Mouse (Mus musculus) neural tube, embryonic 13.5 days (tissue): ENCODE data around the gene Tmem220. TPM values are rescaled to one million over a fixed set of nuclear protein-coding genes. Genes with fewer than 3 reads are reported as not detected.

Source experiments
- ATAC-seq: fragments of 200-750 bp; cut with Nextera tagmentation; 2 replicates; pipeline ENCODE4 v1.8.0; 2017; ENCODE audit warnings: low read depth, mild to moderate bottlenecking, moderate TSS enrichment, moderate library complexity
- H3K27ac ChIP-seq: fragments of 300-500 bp; sonication (generic); replicated peaks from 2 replicates; pipeline ENCODE4 v1.5.1; 2015; ENCODE audit warnings: moderate library complexity, mild to moderate bottlenecking, inconsistent platforms
- H3K27me3 ChIP-seq: fragments of 300-500 bp; sonication (generic); 2 replicates; pipeline ENCODE4 v1.6.1; 2015; ENCODE audit warnings: mild to moderate bottlenecking, inconsistent platforms
- H3K36me3 ChIP-seq: fragments of 300-500 bp; sonication (generic); 2 replicates; pipeline ENCODE4 v1.6.1; 2015; ENCODE audit warnings: mild to moderate bottlenecking, inconsistent platforms
- H3K4me1 ChIP-seq: fragments of 300-500 bp; sonication (generic); replicated peaks from 2 replicates; pipeline ENCODE4 v1.6.1; 2015; ENCODE audit warnings: inconsistent platforms
- H3K4me2 ChIP-seq: fragments of 300-500 bp; sonication (generic); 2 replicates; pipeline ENCODE4 v1.6.1; 2015; ENCODE audit warnings: inconsistent platforms, mild to moderate bottlenecking, moderate library complexity
- H3K4me3 ChIP-seq: fragments of 300-500 bp; sonication (generic); 2 replicates; pipeline ENCODE4 v1.5.1; 2015; ENCODE audit warnings: mild to moderate bottlenecking, inconsistent platforms
- H3K9ac ChIP-seq: fragments of 300-500 bp; sonication (generic); 2 replicates; pipeline ENCODE4 v1.6.1; 2015; ENCODE audit warnings: moderate library complexity, mild to moderate bottlenecking, inconsistent platforms
- H3K9me3 ChIP-seq: fragments of 300-500 bp; sonication (generic); 2 replicates; pipeline ENCODE4 v1.6.1; 2016; ENCODE audit warnings: inconsistent platforms
- WGBS: fragments of 180-500 bp; shearing (Covaris S2); methylation state at CpG from one replicate; pipeline ENCODE4 v1.1.7; 2015; 5-methylcytosine and 5-hydroxymethylcytosine counted together
- polyA plus RNA-seq: library from polyadenylated mRNA; unstranded; fragments of >200 nt; fragmentation: Nextera tagmentation; extraction: Ambion mirVana; gene quantifications from 2 replicates; pipeline ENCODE4 v1.2.1, GENCODE M21; 2015

Tmem220 gene
- polyA plus RNA-seq, 1 experiment from 2014 or later: 0.87 TPM

GRCm38 (mm10) chr11:66998467-66999403, 26.2 kb upstream of the Tmem220 start:
- ATAC-seq: no peak
- no peaks in the 10 kb centered on the region for H3K9me3 ChIP-seq
- no peaks in the 10 kb centered on the region for H3K27me3 ChIP-seq
- WGBS: 79% methylated on average over 14 of the region's 14 CpGs
- H3K4me1 ChIP-seq: peaks cover 28% of the 10 kb centered on the region
- H3K36me3 ChIP-seq: no peaks in the 10 kb centered on the region
- H3K4me2 ChIP-seq: no peak overlapping the region
- H3K9ac ChIP-seq: no peak overlapping the region
- H3K4me3 ChIP-seq: no peak overlapping the region
- H3K27ac ChIP-seq: no peak overlapping the region

DNA sequence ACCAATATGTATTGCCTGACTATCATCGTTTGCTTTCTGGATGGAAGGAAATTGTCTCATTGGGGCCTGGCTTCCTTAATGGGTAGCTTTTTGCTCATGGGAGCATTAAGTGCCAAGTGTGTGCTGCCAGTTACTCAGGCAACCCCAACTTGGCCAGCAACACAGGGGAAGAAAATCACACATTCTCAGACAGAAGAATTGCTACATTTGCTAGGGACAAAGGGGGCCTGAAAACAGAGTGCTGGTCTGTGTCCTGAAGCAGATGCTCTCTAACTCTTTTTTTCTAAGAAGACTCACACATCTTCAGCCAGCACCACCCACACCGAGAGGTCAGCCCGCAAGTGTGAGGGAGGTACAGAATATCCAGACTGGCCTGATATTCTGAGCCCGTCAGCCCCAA, 24.3 kb upstream of the Tmem220 start:
- Histone ChIP-seq H3K27ac (peak overlapping the region; percentile 71), H3K4me3 (no peak overlapping the region), H3K4me2 (no peak overlapping the region), H3K9ac (no peak overlapping the region), H3K4me1 (peaks cover 28% of the 10 kb centered on the region), H3K36me3 (no peaks in the 10 kb centered on the region), H3K9me3 (no peaks in the 10 kb centered on the region), H3K27me3 (no peaks in the 10 kb centered on the region)
- WGBS: 62% methylated on average over 4 of the region's 4 CpGs
- ATAC-seq: peak; percentile 74

GRCm38 (mm10) chr11:67001717-67002116, 23.2 kb upstream of the Tmem220 start:
- peak; percentile 58; the same call in 1 of the 2 replicates for ATAC-seq
- Histone ChIP-seq H3K27me3 (no peaks in the 10 kb centered on the region), H3K4me3 (no peak overlapping the region), H3K4me1 (peaks cover 28% of the 10 kb centered on the region), H3K27ac (peak overlapping the region; percentile 71), H3K4me2 (no peak overlapping the region), H3K9me3 (no peaks in the 10 kb centered on the region), H3K9ac (peak overlapping the region; percentile 18; the same call in 1 of the 2 replicates), H3K36me3 (no peaks in the 10 kb centered on the region)
- WGBS: 19% methylated on average over 1 of the region's 1 CpGs

GRCm38 (mm10) chr11:67002911-67003310, 22.0 kb upstream of the Tmem220 start:
- H3K4me1 ChIP-seq: peaks cover 34% of the 10 kb centered on the region
- ATAC-seq: no peak
- no peaks in the 10 kb centered on the region for H3K9me3 ChIP-seq
- H3K9ac ChIP-seq: no peak overlapping the region
- H3K4me3 ChIP-seq: no peak overlapping the region
- no peak overlapping the region for H3K27ac ChIP-seq
- no peaks in the 10 kb centered on the region for H3K27me3 ChIP-seq
- no peaks in the 10 kb centered on the region for H3K36me3 ChIP-seq
- no peak overlapping the region for H3K4me2 ChIP-seq
- 63% methylated on average over 2 of the region's 2 CpGs for WGBS

- WGBS: 36% methylated on average over 8 of the region's 8 CpGs
Observed at GRCm38 (mm10) chr11:67007961-67008360, 17.0 kb upstream of the Tmem220 start.

DNA sequence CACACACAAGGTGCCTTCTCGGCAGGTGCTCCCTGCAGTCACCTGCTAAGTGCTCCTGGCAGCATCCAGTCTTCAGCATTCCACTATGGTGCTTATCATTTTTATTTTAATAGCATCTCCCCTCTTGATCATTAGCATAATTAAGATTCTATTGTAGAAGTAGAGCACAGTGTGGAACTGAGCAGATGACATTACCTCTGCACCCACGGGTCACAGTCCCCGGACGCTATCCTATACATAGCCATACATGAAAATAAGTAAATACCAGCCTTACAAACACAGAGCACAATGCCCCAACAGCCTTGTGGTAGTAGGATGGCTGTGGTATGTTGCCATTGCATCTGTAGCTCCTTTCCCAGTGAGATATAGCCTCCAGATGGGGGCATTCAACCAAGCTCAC, 16.4 kb upstream of the Tmem220 start:
- Histone ChIP-seq H3K27ac (peak overlapping the region; percentile 71), H3K4me3 (no peak overlapping the region), H3K27me3 (no peaks in the 10 kb centered on the region), H3K4me1 (peaks cover 42% of the 10 kb centered on the region), H3K9ac (no peak overlapping the region), H3K9me3 (no peaks in the 10 kb centered on the region), H3K36me3 (no peaks in the 10 kb centered on the region), H3K4me2 (no peak overlapping the region)
- peak; percentile 52 for ATAC-seq
- 70% methylated on average over 4 of the region's 4 CpGs for WGBS

More at GRCm38 (mm10) chr11:67007961-67008360, 17.0 kb upstream of the Tmem220 start:
- no peak overlapping the region for H3K4me2 ChIP-seq
- H3K27me3 ChIP-seq: no peaks in the 10 kb centered on the region
- peak overlapping the region; percentile 71 for H3K27ac ChIP-seq
- H3K9ac ChIP-seq: no peak overlapping the region
- H3K36me3 ChIP-seq: no peaks in the 10 kb centered on the region
- peaks cover 42% of the 10 kb centered on the region for H3K4me1 ChIP-seq
- no peaks in the 10 kb centered on the region for H3K9me3 ChIP-seq
- H3K4me3 ChIP-seq: no peak overlapping the region
- peak; percentile 82 for ATAC-seq

- Histone ChIP-seq H3K27ac (no peak overlapping the region; the same call in 1 of the 2 replicates), H3K4me2 (no peak overlapping the region), H3K36me3 (no peaks in the 10 kb centered on the region), H3K4me1 (peaks cover 42% of the 10 kb centered on the region), H3K9me3 (no peaks in the 10 kb centered on the region), H3K4me3 (no peak overlapping the region), H3K9ac (peak overlapping the region; percentile 31; the same call in 1 of the 2 replicates), H3K27me3 (no peaks in the 10 kb centered on the region)
- no peak for ATAC-seq
- 8% methylated on average over 8 of the region's 8 CpGs for WGBS
Observed at GRCm38 (mm10) chr11:67010430-67010829, 14.5 kb upstream of the Tmem220 start.

DNA sequence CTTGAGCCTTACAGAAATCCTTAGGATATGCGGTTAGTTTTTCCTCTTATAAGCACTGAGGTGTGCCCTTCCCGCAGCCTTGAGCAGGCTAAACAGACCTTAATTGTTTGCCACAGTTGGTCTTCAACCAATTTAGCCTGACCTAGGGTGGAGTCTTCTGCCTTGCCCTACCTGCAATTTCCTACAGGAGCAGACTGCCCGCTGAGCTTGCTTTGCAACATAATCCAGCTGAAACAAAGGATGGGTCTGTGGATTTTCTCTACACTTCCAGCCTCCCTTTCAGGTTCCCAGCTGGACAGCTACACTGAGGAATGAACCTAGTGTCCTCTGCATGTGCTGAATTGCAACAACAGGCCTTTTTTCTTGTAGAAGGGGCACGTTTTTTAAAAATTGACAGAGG, 13.3 kb upstream of the Tmem220 start:
- Histone ChIP-seq H3K4me2 (no peak overlapping the region), H3K9ac (no peak overlapping the region), H3K27ac (no peak overlapping the region), H3K4me3 (no peak overlapping the region), H3K27me3 (no peaks in the 10 kb centered on the region), H3K9me3 (no peaks in the 10 kb centered on the region), H3K36me3 (no peaks in the 10 kb centered on the region), H3K4me1 (peaks cover 42% of the 10 kb centered on the region)
- no peak for ATAC-seq
- 18% methylated on average over 4 of the region's 4 CpGs for WGBS

DNA sequence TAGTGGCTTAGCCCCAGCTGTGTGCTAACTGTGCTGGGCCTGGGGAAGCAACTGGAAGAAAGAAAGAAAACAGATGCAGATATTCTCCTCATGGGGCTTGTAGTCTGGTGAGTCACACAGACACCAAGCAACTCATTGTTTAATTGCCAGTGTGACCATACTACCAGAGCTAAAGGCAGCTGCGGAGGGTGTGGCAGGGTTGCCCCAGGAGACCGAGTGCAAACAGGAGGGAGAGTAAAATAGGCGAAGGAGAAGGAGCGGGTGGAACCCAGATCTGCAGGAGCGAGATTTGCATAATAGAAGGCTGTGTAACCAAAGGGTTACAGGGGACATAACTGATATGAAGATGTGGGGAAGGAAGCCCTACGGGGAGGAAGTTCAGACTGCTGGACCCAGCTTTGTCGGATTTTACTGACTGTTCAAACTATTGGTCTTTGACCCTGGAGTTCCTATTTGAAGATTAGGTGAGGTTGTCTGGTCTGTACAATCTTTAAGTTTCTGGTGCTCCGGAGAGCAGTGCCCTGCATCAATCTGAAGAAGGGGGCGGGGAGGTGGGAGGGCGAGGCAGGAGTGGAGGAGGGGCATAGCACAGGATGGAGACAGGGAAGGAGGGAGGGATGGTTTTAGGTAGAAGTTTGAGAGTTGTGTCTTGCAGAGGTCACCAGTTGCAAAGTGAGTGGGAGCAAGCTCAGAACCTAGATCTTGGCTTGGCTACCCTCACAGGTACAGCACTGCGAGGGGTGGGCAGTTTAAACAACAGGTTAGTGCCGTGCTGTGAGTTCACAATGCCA, 7.0 kb upstream of the Tmem220 start:
- no peak overlapping the region for H3K4me3 ChIP-seq
- 4% methylated on average over 12 of the region's 12 CpGs for WGBS
- H3K9me3 ChIP-seq: no peaks in the 10 kb centered on the region
- peaks cover 27% of the 10 kb centered on the region for H3K4me1 ChIP-seq
- H3K4me2 ChIP-seq: peak overlapping the region; percentile 16; the same call in 1 of the 2 replicates
- H3K36me3 ChIP-seq: no peaks in the 10 kb centered on the region
- H3K27ac ChIP-seq: no peak overlapping the region
- H3K27me3 ChIP-seq: 0 out of 2 replicates have a peak, but pooled peaks cover 8% of the 10 kb centered on the region
- no peak for ATAC-seq
- H3K9ac ChIP-seq: 0 out of 2 replicates have a peak overlapping the region, but pooled peaks have one; percentile 26

GRCm38 (mm10) chr11:67019711-67020475, 5.1 kb upstream of the Tmem220 start:
- no peak for ATAC-seq
- Histone ChIP-seq H3K36me3 (no peaks in the 10 kb centered on the region), H3K4me1 (peaks cover 38% of the 10 kb centered on the region), H3K27ac (no peak overlapping the region), H3K4me3 (no peak overlapping the region), H3K27me3 (0 out of 2 replicates have a peak, but pooled peaks cover 8% of the 10 kb centered on the region), H3K4me2 (no peak overlapping the region), H3K9ac (no peak overlapping the region), H3K9me3 (no peaks in the 10 kb centered on the region)
- 64% methylated on average over 5 of the region's 7 CpGs for WGBS

- peak overlapping the region; percentile 44 for H3K4me2 ChIP-seq
- H3K27ac ChIP-seq: no peak overlapping the region
- H3K36me3 ChIP-seq: no peaks in the 10 kb centered on the region
- no peak overlapping the region; the same call in 1 of the 2 replicates for H3K4me3 ChIP-seq
- no peaks in the 10 kb centered on the region for H3K9me3 ChIP-seq
- H3K4me1 ChIP-seq: peaks cover 46% of the 10 kb centered on the region
- ATAC-seq: peak; percentile 32; the same call in 1 of the 2 replicates
- no peak overlapping the region for H3K9ac ChIP-seq
- 5% methylated on average over 12 of the region's 12 CpGs for WGBS
- H3K27me3 ChIP-seq: 0 out of 2 replicates have a peak, but pooled peaks cover 8% of the 10 kb centered on the region
Observed at GRCm38 (mm10) chr11:67020948-67021347, 4.0 kb upstream of the Tmem220 start.
